ENCODE assay signal across 22 mouse cellular contexts in the genomic region with DNA sequence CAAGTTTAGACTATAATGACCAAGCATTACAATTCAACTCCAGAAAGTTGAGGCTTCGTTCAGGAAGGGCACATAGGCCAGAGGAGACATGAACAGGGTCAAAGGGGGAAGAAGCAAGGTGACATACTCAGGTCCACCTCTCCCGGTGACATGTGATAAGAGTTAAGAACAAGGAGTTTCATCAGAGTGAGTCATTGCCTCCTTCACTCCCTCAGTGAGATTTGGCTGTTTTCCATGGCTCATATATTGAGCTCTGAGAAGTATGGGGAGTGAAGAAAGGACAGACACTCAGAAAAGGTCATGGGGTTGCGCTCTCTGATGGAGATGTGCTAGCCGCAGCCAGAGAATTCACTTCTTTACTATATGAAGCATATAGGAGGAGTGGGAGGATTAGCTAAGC. TPM values are rescaled to one million over a fixed set of nuclear protein-coding genes. Genes with fewer than 3 reads are reported as not detected.
DNase-seq lines count a peak whose midpoint lies in the region; ATAC-seq lines count a peak whose summit lies in the region.
"Had no signal": no experiment of that assay in that cellular context is flagged by ENCODE, and none has a peak within 500 bp of the region (broad histone marks: within the 10 kb centered on the region; RNA-seq: fewer than 3 reads in every experiment).

No protein-coding gene starts in this region.

- peak; percentile 31; the same call in 1 of the 2 replicates for ATAC-seq in intestine, embryonic 15.5 days
- ATAC-seq in intestine, embryonic 16.5 days = no peak
- ATAC-seq: forebrain, embryonic 14.5 days; hindbrain, embryonic 16.5 days had no signal

- intact Hi-C loops in heart, postnatal 36 days (cut with DNase I) = no loop called here

- peaks cover 18% of the 10 kb centered on the region; the same call in 1 of the 2 replicates for H3K4me1 ChIP-seq in intestine, embryonic 15.5 days (replicated peaks)
- H3K4me1 ChIP-seq in intestine, embryonic 16.5 days (ENCODE audit: control insufficient read depth, insufficient read depth, low read length) = peaks cover 18% of the 10 kb centered on the region

- 62% methylated on average over 4 of the region's 4 CpGs for WGBS in intestine, embryonic 15.5 days
- WGBS in intestine, embryonic 16.5 days = 64% methylated on average over 4 of the region's 4 CpGs

- H3K9me3 ChIP-seq in intestine, embryonic 15.5 days = no peaks in the 10 kb centered on the region
- H3K9me3 ChIP-seq in intestine, embryonic 16.5 days (ENCODE audit: control insufficient read depth, low read length) = no peaks in the 10 kb centered on the region
- H3K9me3 ChIP-seq: embryonic facial prominence, embryonic 15.5 days; forebrain, embryonic 10.5 days; heart, embryonic 13.5 days; hindbrain, embryonic 12.5 days had no signal

- no peak overlapping the region for H3K27ac ChIP-seq in intestine, embryonic 15.5 days
- H3K27ac ChIP-seq in intestine, embryonic 16.5 days (ENCODE audit: low read length) = no peak overlapping the region
- H3K27ac ChIP-seq: embryonic facial prominence, embryonic 15.5 days; forebrain, embryonic 10.5 days; gastrocnemius, adult 2 months; heart, embryonic 13.5 days; hindbrain, embryonic 12.5 days had no signal

- H3K9ac ChIP-seq in intestine, embryonic 15.5 days = no peak overlapping the region
- H3K9ac ChIP-seq in intestine, embryonic 16.5 days (ENCODE audit: low read depth, low read length) = no peak overlapping the region
- H3K9ac ChIP-seq: embryonic facial prominence, embryonic 15.5 days; heart, embryonic 13.5 days; hindbrain, embryonic 12.5 days had no signal

- DNase-seq in lung, postnatal 36 days = peak; percentile 29
- DNase-seq in lung, postnatal 10 days = no peak
- peak; percentile 57 for DNase-seq in NIH3T3 (ENCODE audit: low read depth)
- DNase-seq in cerebellum, adult 11-12 months = no peak
- DNase-seq in heart, postnatal 36 days = no peak
- DNase-seq: adrenal gland, postnatal 10 days; cerebellum, adult 18-20 months; cerebellum, adult 9-11 months; cerebellum, postnatal 36 days; gastrocnemius, adult 2 months; gastrocnemius, postnatal 36 days; heart, adult 11 months; heart, postnatal 4 days had no signal

- H3K4me2 ChIP-seq in intestine, embryonic 15.5 days (replicated peaks) = no peak overlapping the region
- no peak overlapping the region for H3K4me2 ChIP-seq in intestine, embryonic 16.5 days (ENCODE audit: low read depth, low read length)
- H3K4me2 ChIP-seq: embryonic facial prominence, embryonic 15.5 days; heart, embryonic 13.5 days; hindbrain, embryonic 12.5 days had no signal

- no peaks in the 10 kb centered on the region for H3K36me3 ChIP-seq in intestine, embryonic 15.5 days
- no peaks in the 10 kb centered on the region for H3K36me3 ChIP-seq in intestine, embryonic 16.5 days (ENCODE audit: control insufficient read depth, insufficient read depth, low read length)
- H3K36me3 ChIP-seq: embryonic facial prominence, embryonic 15.5 days; forebrain, embryonic 10.5 days; heart, embryonic 13.5 days; hindbrain, embryonic 12.5 days had no signal

- no peak overlapping the region for H3K4me3 ChIP-seq in intestine, embryonic 15.5 days (replicated peaks)
- H3K4me3 ChIP-seq in intestine, embryonic 16.5 days (ENCODE audit: low read length) = no peak overlapping the region
- H3K4me3 ChIP-seq: embryonic facial prominence, embryonic 15.5 days; erythroblast, embryonic 14.5 days; forebrain, embryonic 10.5 days; gastrocnemius, adult 2 months; heart, embryonic 13.5 days; hindbrain, embryonic 12.5 days had no signal

- no peaks in the 10 kb centered on the region; the same call in 1 of the 2 replicates for H3K27me3 ChIP-seq in intestine, embryonic 15.5 days (replicated peaks)
- H3K27me3 ChIP-seq in intestine, embryonic 16.5 days (replicated peaks; ENCODE audit: control insufficient read depth, insufficient read depth, low read length) = no peaks in the 10 kb centered on the region
- H3K27me3 ChIP-seq: embryonic facial prominence, embryonic 15.5 days; heart, embryonic 13.5 days; hindbrain, embryonic 12.5 days had no signal

RNA-seq across cellular contexts. Expression of a gene that starts 3.0 kb away (rescaled TPM):
- 21.1 and 25.5 TPM in 2 replicates for polyA plus RNA-seq in intestine, embryonic 15.5 days (2015; fragmentation: Nextera tagmentation; extraction: Ambion mirVana)
- 10.1 and 10.2 TPM in 2 replicates for polyA plus RNA-seq in intestine, embryonic 16.5 days (2015; fragmentation: Nextera tagmentation; extraction: Ambion mirVana)
- 10 to 100 TPM; 26.4 to 30.0 TPM for total RNA-seq in heart, postnatal 36 days (2021)

RNA-seq across cellular contexts. Expression of a gene that starts 41.7 kb away (rescaled TPM):
- 6.7 and 7.8 TPM in 2 replicates for polyA plus RNA-seq in intestine, embryonic 15.5 days (2015; fragmentation: Nextera tagmentation; extraction: Ambion mirVana)
- 2.7 and 3.4 TPM in 2 replicates for polyA plus RNA-seq in intestine, embryonic 16.5 days (2015; fragmentation: Nextera tagmentation; extraction: Ambion mirVana)
- under 1 TPM; 0.51 to 0.53 TPM for total RNA-seq in heart, postnatal 36 days (2021)
- polyA plus RNA-seq: erythroblast, embryonic 14.5 days had no signal

Comparison
In these comparisons a context has a peak if more than half of its experiments do, and no peak if none do; other contexts are left out.
1. DNase-seq: peak in lung, postnatal 36 days (single experiment) and NIH3T3 (single experiment); none in lung, postnatal 10 days (single experiment), cerebellum, adult 11-12 months (single experiment) and heart, postnatal 36 days (0 of 2).